Mouse (Mus musculus) adrenal gland, adult 18-20 months (tissue): ENCODE measurements around the gene Crat. TPM values are rescaled to one million over a fixed set of nuclear protein-coding genes. Genes with fewer than 3 reads are reported as not detected.

Experiments used
- DNase-seq, 2 experiments: peaks; one replicate each; pipeline ENCODE4 v3.0.0; 2021 to 2022; ENCODE audit warnings: low spot score in 2 of 2
- long read RNA-seq, 2 experiments: library from polyadenylated mRNA; stranded (forward); transcript quantifications; one replicate each; pipeline ENCODE4 v2.0.0; 2021
- total RNA-seq, 2 experiments: library from RNA; stranded (reverse); gene quantifications; 1 replicate in 1 of 2; 2 replicates in 1 of 2; pipeline ENCODE4 v1.2.3; 2021

The Crat gene
- total RNA-seq: 100 to 1,000 TPM; 175 to 243 TPM
- long read RNA-seq, experiment 1, transcript Crat-201 (14 exons, 3,833 nt): major isoform, 191 of 389 reads
- long read RNA-seq, experiment 1, partial matches to known transcripts: 18 of 389 reads
- long read RNA-seq, experiment 1, other reads (novel, unspliced or antisense): 180 of 389 reads
- long read RNA-seq, experiment 2, transcript Crat-201 (14 exons, 3,833 nt): major isoform, 131 of 325 reads
- long read RNA-seq, experiment 2, partial matches to known transcripts: 51 of 325 reads
- long read RNA-seq, experiment 2, other reads (novel, unspliced or antisense): 143 of 325 reads

GRCm38 (mm10) chr2:30415157-30415935, at the start of gene Crat:
Gene Crat (minus strand): TSS chr2:30415813.
- DNase-seq: peak; percentile 90

- DNase-seq: no peak
Measured at GRCm38 (mm10) chr2:30464411-30464810, 48.8 kb upstream of the Crat start.

GRCm38 (mm10) chr2:30463904-30464330, 48.3 kb upstream of the Crat start:
- DNase-seq: peak; percentile 42 to 48

- DNase-seq: no peak
Measured at GRCm38 (mm10) chr2:30463341-30463761, 47.7 kb upstream of the Crat start.

- DNase-seq: no peak
Measured at GRCm38 (mm10) chr2:30459241-30459640, 43.6 kb upstream of the Crat start.

- DNase-seq: no peak
Measured at GRCm38 (mm10) chr2:30458349-30458748, 42.7 kb upstream of the Crat start.

- DNase-seq: no peak
Measured at GRCm38 (mm10) chr2:30456104-30456980, 40.7 kb upstream of the Crat start.

- no peak for DNase-seq
Measured at GRCm38 (mm10) chr2:30454587-30454986, 39.0 kb upstream of the Crat start.

GRCm38 (mm10) chr2:30453570-30453969, 38.0 kb upstream of the Crat start:
- no peak for DNase-seq

GRCm38 (mm10) chr2:30451525-30451924, 35.9 kb upstream of the Crat start:
- no peak for DNase-seq

GRCm38 (mm10) chr2:30450530-30450929, 34.9 kb upstream of the Crat start:
- no peak for DNase-seq

- DNase-seq: no peak
Measured at GRCm38 (mm10) chr2:30448371-30448770, 32.8 kb upstream of the Crat start.

- no peak for DNase-seq
Measured at GRCm38 (mm10) chr2:30446891-30447826, 31.5 kb upstream of the Crat start.

- DNase-seq: no peak
Measured at GRCm38 (mm10) chr2:30445312-30445711, 29.7 kb upstream of the Crat start.

GRCm38 (mm10) chr2:30444450-30444849, 28.8 kb upstream of the Crat start:
- DNase-seq: no peak

- no peak for DNase-seq
Measured at GRCm38 (mm10) chr2:30444006-30444405, 28.4 kb upstream of the Crat start.

- no peak for DNase-seq
Measured at GRCm38 (mm10) chr2:30443281-30443680, 27.7 kb upstream of the Crat start.

GRCm38 (mm10) chr2:30442498-30442890, 26.9 kb upstream of the Crat start:
- DNase-seq: no peak

GRCm38 (mm10) chr2:30441518-30442497, 26.2 kb upstream of the Crat start:
- peak; percentile 55 to 61 for DNase-seq
